Mouse (Mus musculus) midbrain, embryonic 14.5 days (tissue): ENCODE results near the gene Tap1. TPM values are rescaled to one million over a fixed set of nuclear protein-coding genes. Genes with fewer than 3 reads are reported as not detected.

ENCODE experiments used
- ATAC-seq: fragments of 200-750 bp; cut with Nextera tagmentation; 2 replicates; pipeline ENCODE4 v1.8.0; 2017; ENCODE audit warnings: moderate number of reproducible peaks, moderate library complexity; ENCODE audit not compliant: low FRiP score, low TSS enrichment
- DNase-seq: peaks from one replicate; pipeline ENCODE4 v3.0.0-alpha.2; 2015
- H3K27ac ChIP-seq: fragments of 300-500 bp; sonication (generic); replicated peaks from 2 replicates; pipeline ENCODE4 v1.5.1; 2014; ENCODE audit warnings: mild to moderate bottlenecking, low read depth, low read length, moderate library complexity
- H3K27me3 ChIP-seq: fragments of 300-500 bp; sonication (generic); 2 replicates; pipeline ENCODE4 v1.6.1; 2014; ENCODE audit warnings: low read length, control low read depth, mixed read lengths; ENCODE audit not compliant: control insufficient read depth, insufficient read depth
- H3K36me3 ChIP-seq: fragments of 300-500 bp; sonication (generic); 2 replicates; pipeline ENCODE4 v1.6.1; 2014; ENCODE audit warnings: low read length, control low read depth; ENCODE audit not compliant: control insufficient read depth, insufficient read depth
- H3K4me1 ChIP-seq: fragments of 300-500 bp; sonication (generic); 2 replicates; pipeline ENCODE4 v1.6.1; 2014; ENCODE audit warnings: mild to moderate bottlenecking, antibody characterized with exemption, low read length, control low read depth; ENCODE audit not compliant: control insufficient read depth, insufficient read depth
- H3K4me2 ChIP-seq: fragments of 300-500 bp; sonication (generic); 2 replicates; pipeline ENCODE4 v1.6.1; 2014; ENCODE audit warnings: mild to moderate bottlenecking, low read length, moderate library complexity
- H3K4me3 ChIP-seq: fragments of 300-500 bp; sonication (generic); replicated peaks from 2 replicates; pipeline ENCODE4 v1.5.1; 2014; ENCODE audit warnings: low read depth, low read length
- H3K9ac ChIP-seq: fragments of 300-500 bp; sonication (generic); replicated peaks from 2 replicates; pipeline ENCODE4 v1.6.1; 2014; ENCODE audit warnings: mild to moderate bottlenecking, low read length, moderate library complexity
- H3K9me3 ChIP-seq: fragments of 300-500 bp; sonication (generic); 2 replicates; pipeline ENCODE4 v1.6.1; 2016; ENCODE audit warnings: low read length, control low read depth, mixed read lengths; ENCODE audit not compliant: control insufficient read depth
- WGBS: fragments of 180-500 bp; shearing (Covaris S2); extraction: QIAGEN DNeasy Blood & Tissue Kit; methylation state at CpG from one replicate; pipeline ENCODE4 v1.1.7; 2014; 5-methylcytosine and 5-hydroxymethylcytosine counted together
- polyA plus RNA-seq: library from polyadenylated mRNA; unstranded; fragments of >200 nt; fragmentation: Nextera tagmentation; extraction: Ambion mirVana; gene quantifications from 2 replicates; pipeline ENCODE4 v1.2.1, GENCODE M21; 2014

Gene Tap1
- polyA plus RNA-seq, 1 experiment from 2014 or later = 2.9 TPM

DNA sequence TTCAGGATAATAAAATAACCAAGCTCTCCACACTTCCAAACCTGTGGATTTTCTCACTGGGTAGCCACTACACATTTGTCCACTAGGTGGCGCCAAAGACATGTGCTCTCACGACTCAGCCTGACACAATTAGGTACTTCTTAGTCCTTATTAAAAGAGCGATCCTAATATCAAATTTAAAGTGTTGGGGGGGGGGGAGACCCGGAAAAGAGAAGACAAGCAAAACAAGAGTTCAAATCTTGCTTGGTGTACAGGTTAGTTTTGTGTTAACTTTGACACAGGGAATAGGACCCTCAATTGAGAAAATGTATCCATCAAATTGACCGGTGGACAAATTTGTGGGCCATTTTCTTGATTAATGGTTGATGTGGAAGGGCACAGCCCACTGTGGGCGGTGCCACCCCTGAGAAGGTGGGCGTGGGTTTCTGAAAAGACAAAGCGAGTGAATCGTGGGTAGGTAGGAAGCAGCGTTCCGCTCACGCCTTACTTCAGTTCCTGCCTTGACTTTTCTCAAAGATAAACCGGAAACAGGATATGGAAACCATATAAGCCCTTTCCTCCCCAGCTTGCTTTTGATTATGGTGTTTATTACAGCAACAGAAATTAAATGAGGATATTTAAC, 16.4 kb upstream of the Tap1 start:
- H3K36me3 ChIP-seq = no peaks in the 10 kb centered on the region
- H3K4me2 ChIP-seq = no peak overlapping the region
- no peaks in the 10 kb centered on the region for H3K4me1 ChIP-seq
- no peaks in the 10 kb centered on the region for H3K27me3 ChIP-seq
- 45% methylated on average over 13 of the region's 13 CpGs for WGBS
- no peak overlapping the region for H3K27ac ChIP-seq
- no peak for ATAC-seq
- H3K9me3 ChIP-seq = 0 out of 2 replicates have a peak, but pooled peaks cover 2% of the 10 kb centered on the region
- H3K9ac ChIP-seq = no peak overlapping the region
- H3K4me3 ChIP-seq = no peak overlapping the region
- peak; percentile 91 for DNase-seq

DNA sequence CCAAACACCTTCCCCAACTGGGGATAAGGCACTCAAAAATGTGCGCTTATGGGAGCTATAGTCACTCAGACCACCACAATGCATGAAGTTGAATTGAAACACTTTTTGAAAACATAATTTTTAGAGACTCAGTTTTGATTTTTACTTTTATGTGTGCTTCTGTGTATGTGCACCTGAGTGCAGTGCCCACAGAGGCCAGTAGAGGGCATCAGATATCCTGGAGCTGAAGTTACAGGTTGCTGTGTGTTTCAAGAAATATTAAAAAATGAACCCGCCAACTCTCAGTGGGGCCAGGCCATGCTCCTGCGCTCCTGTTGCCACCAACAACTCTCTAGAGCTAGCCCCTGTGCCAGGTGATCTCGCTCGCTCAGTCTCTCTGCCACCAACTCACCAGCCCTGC, 14.8 kb upstream of the Tap1 start:
- Histone ChIP-seq H3K9me3 (peaks cover 5% of the 10 kb centered on the region; the same call in 1 of the 2 replicates), H3K27me3 (no peaks in the 10 kb centered on the region), H3K4me2 (no peak overlapping the region), H3K9ac (no peak overlapping the region), H3K36me3 (no peaks in the 10 kb centered on the region), H3K4me1 (no peaks in the 10 kb centered on the region), H3K27ac (no peak overlapping the region), H3K4me3 (no peak overlapping the region)
- DNase-seq (no peak), ATAC-seq (no peak)
- 97% methylated on average over 5 of the region's 5 CpGs for WGBS

DNA sequence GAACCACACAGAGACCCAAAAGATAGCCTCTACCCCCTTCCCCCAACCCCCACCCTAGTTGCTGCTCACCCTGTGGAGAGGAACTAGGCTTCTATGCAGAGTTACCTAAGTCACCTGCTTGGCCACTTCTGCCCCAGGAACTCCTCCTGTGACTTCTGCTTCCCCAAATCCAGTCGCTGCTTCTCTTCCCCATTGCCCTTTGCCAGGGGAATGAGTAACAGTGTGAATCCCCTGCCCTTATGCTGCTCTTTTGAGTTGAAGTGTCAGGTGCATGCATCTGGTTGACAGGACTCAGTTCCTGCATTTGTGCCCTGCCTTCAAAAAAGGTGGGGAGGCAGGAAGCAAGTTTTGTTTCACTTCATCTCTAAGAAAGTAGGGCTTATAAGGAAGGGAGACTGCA, 13.3 kb upstream of the Tap1 start:
- no peak for ATAC-seq

DNA sequence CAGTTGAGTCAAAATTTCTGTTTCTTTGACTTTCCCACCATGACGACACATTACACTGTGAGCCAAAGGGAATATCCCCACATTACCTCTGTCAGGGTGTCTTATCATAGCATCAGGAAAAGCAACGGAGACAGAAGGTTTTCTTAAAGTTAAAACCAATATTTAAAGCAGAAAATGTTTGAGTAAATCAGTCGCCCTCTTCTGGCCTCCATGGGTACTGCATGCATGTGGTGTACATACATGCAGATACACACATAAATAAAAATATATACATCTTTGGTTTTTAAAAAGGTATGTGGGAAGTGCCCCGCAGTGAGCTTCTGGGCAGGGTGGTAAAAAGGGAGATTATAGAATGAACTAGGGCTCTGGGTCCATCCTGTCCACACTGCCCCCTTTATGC, 10.2 kb upstream of the Tap1 start:
- 74% methylated on average over 4 of the region's 4 CpGs for WGBS
- Histone ChIP-seq H3K4me1 (no peaks in the 10 kb centered on the region), H3K9me3 (peaks cover 5% of the 10 kb centered on the region; the same call in 1 of the 2 replicates), H3K4me2 (no peak overlapping the region), H3K9ac (no peak overlapping the region), H3K36me3 (no peaks in the 10 kb centered on the region), H3K27ac (no peak overlapping the region), H3K27me3 (no peaks in the 10 kb centered on the region), H3K4me3 (no peak overlapping the region)
- ATAC-seq (no peak), DNase-seq (no peak)

More for the DNA sequence above, 13.3 kb upstream of the Tap1 start:
- Histone ChIP-seq H3K4me2 (no peak overlapping the region), H3K4me3 (no peak overlapping the region), H3K36me3 (no peaks in the 10 kb centered on the region), H3K4me1 (no peaks in the 10 kb centered on the region), H3K9ac (no peak overlapping the region), H3K27me3 (no peaks in the 10 kb centered on the region), H3K9me3 (peaks cover 5% of the 10 kb centered on the region; the same call in 1 of the 2 replicates), H3K27ac (no peak overlapping the region)
- 50% methylated on average over 1 of the region's 1 CpGs for WGBS
- no peak for DNase-seq

DNA sequence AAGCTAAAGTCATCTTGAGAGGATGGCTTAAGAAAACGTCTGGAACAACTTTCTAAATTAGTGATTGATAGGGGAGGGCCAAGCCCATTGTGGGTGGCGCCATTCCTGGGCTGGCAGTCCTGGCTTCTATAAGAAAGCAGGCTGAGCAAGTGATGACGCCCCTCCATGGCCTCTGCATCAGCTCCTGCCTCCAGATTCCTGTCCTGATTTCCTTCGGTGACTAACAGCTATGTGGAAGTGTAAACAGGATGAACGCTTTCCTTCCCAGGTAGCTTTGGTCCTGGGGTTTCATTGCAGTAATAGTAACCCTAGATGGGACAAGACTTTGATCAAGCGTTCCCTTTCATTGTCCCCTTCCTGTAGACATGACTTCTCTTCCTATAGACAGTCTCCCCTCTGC, 8.3 kb upstream of the Tap1 start:
- ATAC-seq (no peak), DNase-seq (no peak)
- H3K9me3 ChIP-seq = peaks cover 3% of the 10 kb centered on the region; the same call in 1 of the 2 replicates
- H3K27ac ChIP-seq = no peak overlapping the region
- H3K4me2 ChIP-seq = no peak overlapping the region
- no peaks in the 10 kb centered on the region for H3K27me3 ChIP-seq
- H3K36me3 ChIP-seq = no peaks in the 10 kb centered on the region
- H3K4me1 ChIP-seq = no peaks in the 10 kb centered on the region
- no peak overlapping the region for H3K4me3 ChIP-seq
- H3K9ac ChIP-seq = no peak overlapping the region
- WGBS = 71% methylated on average over 6 of the region's 6 CpGs

DNA sequence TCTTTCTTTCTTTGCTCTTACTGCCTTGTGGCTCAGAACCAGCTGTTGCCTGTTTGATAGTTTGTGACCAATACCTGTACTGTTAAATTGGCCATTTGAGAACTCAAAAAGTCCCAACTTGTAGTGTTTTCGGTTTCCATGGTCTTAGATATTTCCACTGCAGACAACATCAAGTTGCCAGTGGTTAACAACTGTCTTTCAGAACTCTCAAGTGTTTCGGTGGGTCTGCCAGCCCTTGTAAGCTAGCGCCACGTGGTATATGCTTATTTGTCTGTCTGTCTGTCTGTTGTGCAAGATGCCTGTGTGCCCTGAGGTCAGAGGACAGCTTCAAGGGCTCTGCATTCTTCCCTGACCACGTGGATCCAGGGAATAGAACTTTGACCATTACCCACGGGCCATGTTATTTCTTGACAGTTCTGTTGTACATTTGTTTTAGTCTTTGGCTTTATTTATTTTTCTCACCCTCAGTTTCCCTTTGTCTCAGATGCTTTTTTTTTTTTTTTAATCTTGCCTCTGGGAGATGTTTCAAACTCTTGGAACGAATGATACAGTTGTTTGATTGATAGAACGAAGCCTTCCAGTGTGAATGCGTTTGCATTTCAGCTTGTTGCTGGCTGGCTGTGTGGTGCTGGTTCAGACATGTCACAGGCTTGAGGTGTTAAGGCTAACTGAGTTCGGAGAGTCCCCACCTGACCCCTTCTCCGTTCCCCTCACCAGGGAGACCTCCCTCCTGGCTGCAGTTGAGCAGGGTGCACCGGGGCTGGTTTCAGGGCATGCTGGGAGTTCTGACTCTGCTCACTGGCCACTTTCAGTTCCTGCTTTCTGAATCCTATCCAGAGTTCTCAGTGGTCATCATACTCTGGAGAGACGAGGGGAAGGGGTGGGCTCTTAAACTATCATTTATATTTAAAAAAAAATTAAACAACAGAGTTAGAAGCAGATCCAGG, 7.2 kb upstream of the Tap1 start:
- WGBS = 76% methylated on average over 13 of the region's 13 CpGs
- H3K9me3 ChIP-seq = peaks cover 3% of the 10 kb centered on the region; the same call in 1 of the 2 replicates
- no peak for ATAC-seq
- no peak overlapping the region for H3K27ac ChIP-seq
- no peaks in the 10 kb centered on the region for H3K36me3 ChIP-seq
- H3K4me2 ChIP-seq = no peak overlapping the region
- H3K9ac ChIP-seq = no peak overlapping the region
- no peak for DNase-seq
- H3K4me1 ChIP-seq = no peaks in the 10 kb centered on the region
- peaks cover 2% of the 10 kb centered on the region; the same call in 1 of the 2 replicates for H3K27me3 ChIP-seq
- no peak overlapping the region for H3K4me3 ChIP-seq

DNA sequence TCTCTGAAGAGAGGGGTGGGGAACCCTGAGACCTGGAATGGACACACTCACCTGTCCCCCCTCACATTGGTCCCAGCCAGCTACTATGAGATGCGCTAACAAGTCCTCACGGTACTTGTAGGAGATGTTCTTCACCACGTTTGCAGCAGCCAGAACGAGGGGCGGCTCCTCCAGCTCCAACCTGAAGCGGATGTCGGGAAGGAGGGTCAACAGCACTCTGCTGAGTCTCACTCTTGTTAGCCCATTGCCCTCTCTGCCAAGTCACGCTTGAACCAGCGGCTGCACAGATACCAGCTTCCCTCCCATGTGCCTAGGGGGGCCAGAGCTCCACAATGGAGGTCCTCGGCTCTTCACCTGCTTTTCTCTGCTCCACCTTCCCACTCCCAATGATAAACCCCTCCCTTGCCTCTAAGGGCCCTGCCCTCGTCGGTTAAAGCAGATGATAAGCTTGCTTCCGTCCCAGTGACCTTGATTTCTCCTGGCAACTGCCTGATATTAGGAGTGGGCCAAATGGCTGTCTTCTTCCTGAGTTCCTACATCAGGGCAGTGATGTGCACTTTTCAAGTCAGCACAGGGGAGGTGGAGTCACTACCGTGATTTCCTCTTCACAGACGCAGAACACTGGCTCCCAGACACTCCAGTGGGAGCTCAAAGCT, 3.7 kb upstream of the Tap1 start:
- 78% methylated on average over 15 of the region's 15 CpGs for WGBS
- DNase-seq = no peak
- no peak overlapping the region for H3K27ac ChIP-seq

DNA sequence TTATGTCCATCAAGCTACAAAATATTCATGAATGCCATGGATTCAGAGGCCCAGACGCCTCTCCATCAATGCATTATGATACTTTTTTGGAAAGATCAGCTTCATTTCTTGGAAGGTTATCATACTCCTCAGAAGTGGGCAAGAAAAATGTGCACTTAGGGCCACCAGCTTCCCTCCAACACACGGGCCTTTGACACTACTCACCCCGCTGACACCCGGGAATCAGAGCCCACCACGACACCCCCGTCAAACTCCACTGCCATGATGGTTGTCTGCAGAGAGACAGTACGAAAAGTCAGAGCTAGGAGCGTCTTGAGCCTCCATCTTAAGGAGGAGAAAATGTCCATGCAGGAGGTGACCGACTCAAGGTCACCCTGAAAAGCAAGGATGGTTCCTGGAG, 1.8 kb upstream of the Tap1 start:
- ATAC-seq (no peak), DNase-seq (no peak)
- H3K36me3 ChIP-seq = no peaks in the 10 kb centered on the region
- H3K4me1 ChIP-seq = peaks cover 9% of the 10 kb centered on the region; the same call in 1 of the 2 replicates
- H3K4me3 ChIP-seq = no peak overlapping the region
- 94% methylated on average over 9 of the region's 9 CpGs for WGBS
- H3K27ac ChIP-seq = no peak overlapping the region
- no peak overlapping the region for H3K4me2 ChIP-seq
- no peaks in the 10 kb centered on the region for H3K9me3 ChIP-seq
- peaks cover 36% of the 10 kb centered on the region for H3K27me3 ChIP-seq
- H3K9ac ChIP-seq = no peak overlapping the region

More for the DNA sequence above, 3.7 kb upstream of the Tap1 start:
- H3K4me3 ChIP-seq = no peak overlapping the region
- H3K9ac ChIP-seq = no peak overlapping the region
- H3K36me3 ChIP-seq = no peaks in the 10 kb centered on the region
- peaks cover 31% of the 10 kb centered on the region for H3K27me3 ChIP-seq
- ATAC-seq = no peak
- no peak overlapping the region for H3K4me2 ChIP-seq
- peaks cover 9% of the 10 kb centered on the region; the same call in 1 of the 2 replicates for H3K4me1 ChIP-seq
- H3K9me3 ChIP-seq = no peaks in the 10 kb centered on the region
